Mouse (Mus musculus) lung, postnatal 0 days (tissue): ENCODE results near the gene Tmem175. TPM values are rescaled to one million over a fixed set of nuclear protein-coding genes. Genes with fewer than 3 reads are reported as not detected.

Source experiments
- ATAC-seq: fragments of 200-750 bp; cut with Nextera tagmentation; 2 replicates; pipeline ENCODE4 v1.8.0; 2017; ENCODE audit warnings: moderate library complexity
- DNase-seq: peaks from one replicate; pipeline ENCODE4 v3.0.0-alpha.2; 2016; ENCODE audit warnings: low spot score
- H3K27ac ChIP-seq: fragments of 300-500 bp; sonication (generic); 2 replicates; pipeline ENCODE4 v1.5.1; 2014; ENCODE audit warnings: antibody characterized with exemption, mild to moderate bottlenecking, low read length, mixed read lengths
- H3K27me3 ChIP-seq: fragments of 300-500 bp; sonication (generic); replicated peaks from 2 replicates; pipeline ENCODE4 v1.6.1; 2014; ENCODE audit warnings: low read length, mixed read lengths; ENCODE audit not compliant: insufficient read depth
- H3K36me3 ChIP-seq: fragments of 300-500 bp; sonication (generic); 2 replicates; pipeline ENCODE4 v1.6.1; 2014; ENCODE audit warnings: low read length, mixed read lengths; ENCODE audit not compliant: insufficient read depth
- H3K4me1 ChIP-seq: fragments of 300-500 bp; sonication (generic); 2 replicates; pipeline ENCODE4 v1.6.1; 2014; ENCODE audit warnings: antibody characterized with exemption, low read depth, low read length, mixed read lengths; ENCODE audit not compliant: insufficient read depth
- H3K4me2 ChIP-seq: fragments of 300-500 bp; sonication (generic); replicated peaks from 2 replicates; pipeline ENCODE4 v1.6.1; 2014; ENCODE audit warnings: low read depth, mild to moderate bottlenecking, low read length, moderate library complexity, mixed read lengths
- H3K4me3 ChIP-seq: fragments of 300-500 bp; sonication (generic); 2 replicates; pipeline ENCODE4 v1.5.1; 2014; ENCODE audit warnings: low read depth, low read length
- H3K9ac ChIP-seq: fragments of 300-500 bp; sonication (generic); replicated peaks from 2 replicates; pipeline ENCODE4 v1.6.1; 2014; ENCODE audit warnings: low read depth, mild to moderate bottlenecking
- H3K9me3 ChIP-seq: fragments of 300-500 bp; sonication (generic); 2 replicates; pipeline ENCODE4 v1.6.1; 2016; ENCODE audit warnings: low read length, mixed read lengths
- CTCF ChIP-seq: IDR thresholded peaks from 2 replicates; pipeline ENCODE4 v1.5.1; 2016; ENCODE audit warnings: antibody characterized with exemption, mild to moderate bottlenecking
- EP300 ChIP-seq: IDR thresholded peaks from 2 replicates; pipeline ENCODE4 v1.6.1; 2016; ENCODE audit warnings: antibody characterized with exemption, mild to moderate bottlenecking, control low read depth
- WGBS: fragments of 180-500 bp; shearing (Covaris S2); extraction: QIAGEN DNeasy Blood & Tissue Kit; methylation state at CpG from one replicate; pipeline ENCODE4 v1.1.7; 2014; 5-methylcytosine and 5-hydroxymethylcytosine counted together
- polyA plus RNA-seq: library from polyadenylated mRNA; unstranded; fragments of >200 nt; fragmentation: Nextera tagmentation; extraction: Ambion mirVana; gene quantifications from 2 replicates; pipeline ENCODE4 v1.2.1, GENCODE M21; 2015

Tmem175 gene
- polyA plus RNA-seq, result 24.8 and 26.3 TPM in 2 replicates

DNA sequence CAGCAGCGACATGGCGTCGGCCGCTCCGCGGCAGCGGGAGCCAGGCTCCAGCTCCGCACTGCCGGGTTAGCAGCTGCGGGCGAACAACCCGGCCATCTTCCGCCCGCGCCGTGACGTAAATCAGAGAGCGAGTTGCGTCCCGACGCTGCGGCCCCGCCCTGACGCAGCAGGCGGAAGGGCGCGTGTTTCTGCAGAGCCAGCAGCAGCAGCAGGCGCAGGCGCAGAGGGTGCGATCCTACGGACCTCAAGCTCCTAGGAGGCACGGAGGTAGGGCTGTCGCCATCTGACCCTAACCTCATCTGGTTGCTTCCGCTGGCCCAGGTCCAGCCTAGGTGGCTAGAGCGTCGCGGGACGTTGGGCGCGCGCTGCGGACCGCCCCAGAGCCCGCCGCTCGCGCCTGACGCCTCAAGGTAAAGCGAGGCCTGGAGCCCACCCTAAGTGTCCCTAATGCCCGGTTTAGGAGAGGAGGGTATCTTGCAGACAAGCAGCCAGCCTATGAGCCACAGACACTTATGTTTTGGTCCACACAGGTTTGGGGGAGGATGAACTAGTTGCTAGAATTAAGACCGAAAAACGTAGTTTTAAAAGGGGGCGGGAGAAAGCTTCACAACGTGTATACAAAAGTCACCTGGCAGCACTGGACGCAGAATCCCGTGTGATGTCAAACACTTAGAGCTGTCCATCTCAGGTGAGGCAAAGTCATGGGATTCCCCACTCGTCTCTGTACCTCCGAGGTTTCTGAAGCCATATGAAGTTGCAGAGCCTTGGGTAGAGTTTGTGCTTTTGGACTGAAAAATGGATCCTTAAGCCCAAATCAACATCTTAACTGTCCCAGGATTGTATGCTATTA, at the start of gene Tmem175, which contains the start of gene Gak:
Gene Tmem175, plus strand, starts transcription at position 137 of the 850 bp plus-strand sequence.
Gene Gak, minus strand, starts transcription at position 122 of the 850 bp plus-strand sequence.
- WGBS, result under 1% methylated on average over 58 of the region's 58 CpGs
- peak within 1 kb of the TSS; percentile 90 for H3K4me2 ChIP-seq
- peaks cover 15% of the 10 kb centered on the region; the same call in 1 of the 2 replicates for H3K4me1 ChIP-seq
- H3K9me3 ChIP-seq, result no peaks in the 10 kb centered on the region
- H3K27ac ChIP-seq, result peak within 1 kb of the TSS; percentile 92
- DNase-seq (peak; percentile 98), ATAC-seq (peak; percentile 97)
- no peaks in the 10 kb centered on the region for H3K36me3 ChIP-seq
- peak within 1 kb of the TSS; percentile 95 for H3K9ac ChIP-seq
- peak within 1 kb of the TSS; percentile 93 for H3K4me3 ChIP-seq
- H3K27me3 ChIP-seq, result no peaks in the 10 kb centered on the region
- TF ChIP-seq CTCF (no peak), EP300 (no peak)

DNA sequence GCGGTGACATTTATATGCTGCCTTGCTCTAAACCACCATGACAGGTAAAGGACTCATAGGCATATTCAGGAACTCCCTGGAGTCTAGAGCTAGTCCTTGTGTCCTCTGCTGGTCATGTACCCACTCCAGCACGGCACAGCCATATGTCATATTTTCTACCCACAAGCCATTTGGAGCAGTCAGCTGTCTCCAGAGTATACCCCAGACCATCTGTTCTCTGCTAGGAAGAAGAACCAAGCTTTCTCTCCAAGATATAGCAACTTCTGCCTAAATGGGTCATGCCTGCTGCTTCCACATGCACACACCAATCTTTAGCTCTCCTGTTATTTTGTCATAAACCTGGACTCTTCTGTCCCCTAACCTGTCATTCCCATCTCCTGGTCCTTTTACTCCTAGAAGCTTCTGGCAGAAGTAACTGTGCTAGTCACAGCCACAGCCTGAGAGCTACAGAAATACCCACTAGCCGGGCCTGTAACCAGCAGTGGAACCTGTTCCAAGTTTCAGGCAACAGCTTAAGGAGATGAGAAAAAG, 48.1 kb upstream of the Tmem175 start:
- H3K36me3 ChIP-seq, result peaks cover 63% of the 10 kb centered on the region
- TF ChIP-seq CTCF, result no peak
- no peak for TF ChIP-seq EP300
- no peak overlapping the region for H3K4me3 ChIP-seq
- H3K4me1 ChIP-seq, result no peaks in the 10 kb centered on the region
- H3K9ac ChIP-seq, result no peak overlapping the region
- no peaks in the 10 kb centered on the region for H3K9me3 ChIP-seq
- no peak overlapping the region for H3K27ac ChIP-seq
- no peak for DNase-seq
- H3K27me3 ChIP-seq, result no peaks in the 10 kb centered on the region
- WGBS, result 90% methylated on average over 3 of the region's 3 CpGs
- H3K4me2 ChIP-seq, result no peak overlapping the region
- ATAC-seq, result no peak

DNA sequence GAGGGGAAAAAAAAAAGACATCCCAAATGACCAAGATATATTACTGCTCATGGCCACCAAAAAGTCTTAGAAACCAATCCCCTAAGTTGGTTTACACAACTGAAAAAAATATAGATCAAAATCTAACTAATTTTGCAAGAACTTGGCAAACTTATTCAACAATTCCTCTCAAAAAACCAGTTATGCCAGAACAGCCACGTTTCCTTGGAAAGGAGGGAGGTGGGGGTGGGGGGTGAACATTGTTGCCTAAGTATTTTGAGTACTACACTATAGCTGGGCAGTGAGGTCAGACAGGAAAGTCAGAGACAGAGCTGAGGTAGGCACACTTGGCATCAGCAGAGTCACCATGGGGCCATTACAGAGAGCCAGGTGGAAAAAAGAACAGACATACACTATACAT, 29.6 kb upstream of the Tmem175 start:
- peak; percentile 84 for DNase-seq
- no peak overlapping the region for H3K4me2 ChIP-seq
- H3K27me3 ChIP-seq, result no peaks in the 10 kb centered on the region
- peak; percentile 94 for ATAC-seq
- H3K9ac ChIP-seq, result no peak overlapping the region
- WGBS, result 59% methylated on average over 1 of the region's 1 CpGs
- TF ChIP-seq CTCF (no peak), EP300 (peak; percentile 68)
- no peaks in the 10 kb centered on the region; the same call in 1 of the 2 replicates for H3K4me1 ChIP-seq
- H3K27ac ChIP-seq, result peak overlapping the region; percentile 48
- no peaks in the 10 kb centered on the region for H3K9me3 ChIP-seq
- H3K36me3 ChIP-seq, result peaks cover 67% of the 10 kb centered on the region
- no peak overlapping the region for H3K4me3 ChIP-seq

DNA sequence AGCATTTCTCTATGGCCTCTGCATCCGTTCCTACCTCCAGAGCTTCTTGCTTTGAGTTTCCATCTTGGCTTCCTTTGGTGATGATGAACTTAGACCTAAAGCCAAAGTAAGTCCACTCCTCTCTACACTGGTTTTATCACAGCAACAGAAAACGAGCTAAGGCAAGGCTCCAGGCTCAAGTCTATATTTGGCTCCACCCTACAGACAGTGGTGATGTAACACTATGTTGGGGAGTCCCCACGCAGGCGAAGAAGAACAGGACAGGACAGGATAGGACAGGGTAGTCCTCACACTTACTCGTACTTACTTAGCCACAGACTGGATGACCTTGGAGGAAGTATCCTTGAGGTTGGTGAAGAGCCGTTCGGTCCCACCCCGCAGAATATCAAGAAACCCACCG, 27.0 kb upstream of the Tmem175 start:
- Histone ChIP-seq H3K4me3 (no peak overlapping the region), H3K27me3 (no peaks in the 10 kb centered on the region), H3K9ac (no peak overlapping the region), H3K9me3 (no peaks in the 10 kb centered on the region), H3K4me1 (no peaks in the 10 kb centered on the region; the same call in 1 of the 2 replicates), H3K4me2 (no peak overlapping the region), H3K36me3 (peaks cover 68% of the 10 kb centered on the region), H3K27ac (no peak overlapping the region)
- TF ChIP-seq CTCF (no peak), EP300 (no peak)
- DNase-seq, result no peak
- ATAC-seq, result no peak
- 92% methylated on average over 9 of the region's 9 CpGs for WGBS

DNA sequence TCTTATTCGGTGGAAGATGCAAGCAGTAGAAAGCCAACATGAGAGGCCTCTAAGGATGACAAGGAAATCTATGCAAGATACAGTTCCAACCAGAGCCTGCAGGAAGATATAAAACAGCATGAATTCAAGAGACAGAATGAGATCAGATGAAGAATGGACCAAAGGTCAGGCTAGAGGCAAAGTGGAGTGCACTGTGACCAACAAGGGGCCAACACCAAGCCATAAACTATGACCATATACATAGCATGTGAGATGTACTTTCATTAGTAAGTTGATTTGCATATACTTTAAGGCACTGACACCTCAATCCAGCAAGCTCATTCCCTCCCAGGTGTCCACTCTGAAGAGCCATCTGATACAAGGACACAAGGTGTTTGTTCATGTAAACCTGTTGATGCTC, 19.1 kb upstream of the Tmem175 start:
- DNase-seq (no peak), ATAC-seq (no peak)
- H3K27me3 ChIP-seq, result no peaks in the 10 kb centered on the region
- no peak overlapping the region for H3K4me2 ChIP-seq
- H3K4me3 ChIP-seq, result no peak overlapping the region
- no peak for TF ChIP-seq EP300
- TF ChIP-seq CTCF, result no peak
- H3K36me3 ChIP-seq, result peaks cover 67% of the 10 kb centered on the region
- no peaks in the 10 kb centered on the region for H3K4me1 ChIP-seq
- H3K9ac ChIP-seq, result no peak overlapping the region
- 92% methylated on average over 1 of the region's 1 CpGs for WGBS
- no peak overlapping the region for H3K27ac ChIP-seq
- no peaks in the 10 kb centered on the region for H3K9me3 ChIP-seq

DNA sequence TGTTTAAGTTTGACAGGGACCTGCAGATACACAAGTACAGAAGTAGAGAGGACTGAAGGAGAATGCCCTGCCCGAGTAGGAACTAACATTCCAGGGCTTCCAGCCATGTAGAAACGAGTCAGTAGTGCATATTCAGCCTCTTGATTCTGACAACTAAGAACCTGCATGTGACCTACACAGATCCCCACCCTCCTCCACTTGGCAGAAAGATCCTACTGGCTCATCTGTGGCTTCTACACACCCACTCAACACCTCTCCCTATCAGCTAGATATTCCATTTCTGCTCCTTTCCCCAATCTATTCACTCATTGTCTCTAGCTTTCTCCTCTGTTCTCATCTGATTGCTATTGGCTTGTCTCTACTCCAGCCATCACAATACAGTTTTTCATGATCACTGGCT, 7.7 kb upstream of the Tmem175 start:
- TF ChIP-seq EP300, result no peak
- no peak for TF ChIP-seq CTCF
- Histone ChIP-seq H3K27ac (no peak overlapping the region), H3K9me3 (no peaks in the 10 kb centered on the region), H3K4me2 (no peak overlapping the region), H3K27me3 (no peaks in the 10 kb centered on the region), H3K4me1 (no peaks in the 10 kb centered on the region; the same call in 1 of the 2 replicates), H3K36me3 (peaks cover 25% of the 10 kb centered on the region), H3K4me3 (no peak overlapping the region), H3K9ac (no peak overlapping the region)
- WGBS, result 47% methylated on average over 2 of the region's 2 CpGs
- no peak for DNase-seq
- ATAC-seq, result no peak
